Mouse (Mus musculus) myocyte (in vitro differentiated cells): ENCODE measurements at regions not wholly inside any gene's neighbourhood (a gene's known extent, or its start where the extent isn't known, plus 50 kb on each side); places are given as distances from the start of the nearest gene placed in this dataset.

ENCODE experiments used
- H3K27me3 ChIP-seq: one replicate; pipeline ENCODE4 v1.6.1; 2011; ENCODE audit not compliant: control insufficient read depth, insufficient read depth, insufficient read length
- H3K36me3 ChIP-seq: one replicate; pipeline ENCODE4 v1.6.1; 2011; ENCODE audit not compliant: control insufficient read depth, insufficient read depth
- H3K4me2 ChIP-seq: one replicate; pipeline ENCODE4 v1.6.1; 2011; ENCODE audit warnings: low read depth, control low read depth
- H3K4me3 ChIP-seq: one replicate; pipeline ENCODE4 v1.5.1; 2011; ENCODE audit warnings: mild to moderate bottlenecking, control low read depth, moderate library complexity
- H3K79me2 ChIP-seq: one replicate; pipeline ENCODE4 v1.6.1; 2011; ENCODE audit not compliant: control insufficient read depth, insufficient read depth
- H3ac ChIP-seq: one replicate; pipeline ENCODE4 v1.6.1; 2011; ENCODE audit not compliant: control insufficient read depth, insufficient read length
- CEBPB ChIP-seq: IDR thresholded peaks from 2 replicates; pipeline ENCODE4 v1.6.1; 2011; ENCODE audit warnings: mild to moderate bottlenecking, moderate library complexity; ENCODE audit not compliant: poor library complexity, insufficient read depth, severe bottlenecking
- E2F4 ChIP-seq: IDR thresholded peaks from one replicate; pipeline ENCODE4 v1.6.1; 2011; ENCODE audit warnings: mild to moderate bottlenecking, control low read depth, moderate library complexity; ENCODE audit not compliant: insufficient read depth
- MAX ChIP-seq: IDR thresholded peaks from one replicate; pipeline ENCODE4 v1.6.1; 2011; ENCODE audit warnings: low read depth, mild to moderate bottlenecking, control low read depth
- MYOD1 ChIP-seq, 3 experiments: IDR thresholded peaks; one replicate each; pipeline ENCODE4 v1.6.1; 2011; ENCODE audit warnings: control low read depth in 2 of 3, low read depth in 2 of 3, mild to moderate bottlenecking in 2 of 3, moderate library complexity in 1 of 3; ENCODE audit not compliant: insufficient read length in 2 of 3, control insufficient read depth in 1 of 3
- MYOG ChIP-seq, 3 experiments: IDR thresholded peaks; one replicate each; pipeline ENCODE4 v1.6.1; 2011; ENCODE audit warnings: control low read depth in 2 of 3, low read depth in 2 of 3, mild to moderate bottlenecking in 2 of 3; ENCODE audit not compliant: insufficient read length in 2 of 3, control insufficient read depth in 1 of 3, insufficient read depth in 1 of 3
- POLR2A ChIP-seq: IDR thresholded peaks from one replicate; pipeline ENCODE4 v1.6.1; 2011; ENCODE audit warnings: low read depth, mild to moderate bottlenecking, control low read depth, moderate library complexity; ENCODE audit not compliant: insufficient read length
- POLR2AphosphoS2 ChIP-seq: IDR thresholded peaks from one replicate; pipeline ENCODE4 v1.6.1; 2011; ENCODE audit warnings: low read depth, control low read depth; ENCODE audit not compliant: insufficient read length
- REST ChIP-seq: IDR thresholded peaks from one replicate; pipeline ENCODE4 v1.6.1; 2011; ENCODE audit warnings: mild to moderate bottlenecking, control low read depth, moderate library complexity; ENCODE audit not compliant: insufficient read depth, insufficient read length
- SRF ChIP-seq: IDR thresholded peaks from one replicate; pipeline ENCODE4 v1.6.1; 2011; ENCODE audit warnings: low read depth; ENCODE audit not compliant: control insufficient read depth, insufficient read length
- TCF12 ChIP-seq: IDR thresholded peaks from one replicate; pipeline ENCODE4 v1.6.1; 2011; ENCODE audit warnings: mild to moderate bottlenecking, control low read depth; ENCODE audit not compliant: poor library complexity, insufficient read depth, severe bottlenecking
- TCF3 ChIP-seq: IDR thresholded peaks from one replicate; pipeline ENCODE4 v1.6.1; 2011; ENCODE audit warnings: low read depth, control low read depth; ENCODE audit not compliant: insufficient read length
- USF1 ChIP-seq: IDR thresholded peaks from one replicate; pipeline ENCODE4 v1.6.1; 2011; ENCODE audit warnings: low read depth, mild to moderate bottlenecking, control low read depth, moderate library complexity

DNA sequence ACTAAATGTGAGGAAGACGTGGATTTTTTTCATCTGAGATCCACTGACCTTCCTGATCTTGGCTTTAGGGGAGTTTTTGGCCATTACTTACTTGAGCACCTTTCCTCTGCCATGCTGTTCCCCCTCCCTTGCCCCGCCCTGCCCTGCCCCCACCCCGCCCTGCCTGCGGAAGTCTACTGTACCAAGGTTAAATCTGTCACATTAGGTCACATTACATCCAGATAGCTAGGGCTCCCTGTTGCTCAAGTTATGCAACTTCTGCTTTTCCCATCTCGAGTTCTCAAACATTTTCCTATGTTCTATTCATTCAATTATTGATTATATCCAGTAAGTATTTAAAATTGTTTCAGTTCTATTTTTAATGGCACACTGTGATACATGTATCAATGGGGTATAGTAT lies 144.7 kb upstream of the Cnot2 start:
- Histone ChIP-seq H3ac (no peak overlapping the region), H3K36me3 (no peaks in the 10 kb centered on the region), H3K79me2 (no peaks in the 10 kb centered on the region), H3K4me2 (no peak overlapping the region), H3K4me3 (no peak overlapping the region), H3K27me3 (no peaks in the 10 kb centered on the region)
- TF ChIP-seq POLR2AphosphoS2, result no peak
- TF ChIP-seq MAX, result no peak
- TF ChIP-seq TCF12, result no peak
- no peak for TF ChIP-seq MYOD1 (IDR thresholded peaks at IDR 0.05; ENCODE audit: control insufficient read depth in 1 of 3, insufficient read length in 2 of 3, low read depth in 2 of 3)
- TF ChIP-seq CEBPB, result no peak
- TF ChIP-seq TCF3, result no peak
- TF ChIP-seq USF1, result no peak
- TF ChIP-seq REST, result no peak
- TF ChIP-seq MYOG (IDR thresholded peaks at IDR 0.05; ENCODE audit: control insufficient read depth in 1 of 3, insufficient read depth in 1 of 3, insufficient read length in 2 of 3, low read depth in 2 of 3), result no peak
- TF ChIP-seq POLR2A, result no peak
- TF ChIP-seq SRF, result no peak
- TF ChIP-seq E2F4, result no peak

DNA sequence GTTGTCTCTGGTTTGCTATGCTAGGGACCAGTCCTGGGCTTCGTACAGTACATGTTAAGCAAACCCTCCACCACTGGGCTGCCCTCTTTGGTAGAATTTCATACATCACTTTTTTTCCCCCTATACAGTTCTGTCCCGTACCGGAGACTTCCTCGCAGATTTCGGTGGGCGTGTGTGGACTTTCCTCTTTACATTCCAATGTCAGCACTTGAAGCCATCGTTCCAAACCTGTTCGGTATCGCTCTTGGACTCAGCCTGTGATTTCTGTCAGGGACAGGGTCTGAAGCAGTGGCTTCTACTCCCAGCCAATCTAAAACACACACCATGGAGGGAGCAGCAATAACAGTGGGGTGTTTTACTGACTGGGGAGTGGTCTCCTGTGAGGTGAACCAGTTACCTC lies 140.7 kb upstream of the Cnot2 start:
- H3K79me2 ChIP-seq, result no peaks in the 10 kb centered on the region
- no peak overlapping the region for H3ac ChIP-seq
- H3K4me2 ChIP-seq, result no peak overlapping the region
- H3K36me3 ChIP-seq, result no peaks in the 10 kb centered on the region
- H3K4me3 ChIP-seq, result no peak overlapping the region
- TF ChIP-seq SRF, result no peak
- TF ChIP-seq MYOG (IDR thresholded peaks at IDR 0.05; ENCODE audit: control insufficient read depth in 1 of 3, insufficient read depth in 1 of 3, insufficient read length in 2 of 3, low read depth in 2 of 3), result no peak
- no peaks in the 10 kb centered on the region for H3K27me3 ChIP-seq

DNA sequence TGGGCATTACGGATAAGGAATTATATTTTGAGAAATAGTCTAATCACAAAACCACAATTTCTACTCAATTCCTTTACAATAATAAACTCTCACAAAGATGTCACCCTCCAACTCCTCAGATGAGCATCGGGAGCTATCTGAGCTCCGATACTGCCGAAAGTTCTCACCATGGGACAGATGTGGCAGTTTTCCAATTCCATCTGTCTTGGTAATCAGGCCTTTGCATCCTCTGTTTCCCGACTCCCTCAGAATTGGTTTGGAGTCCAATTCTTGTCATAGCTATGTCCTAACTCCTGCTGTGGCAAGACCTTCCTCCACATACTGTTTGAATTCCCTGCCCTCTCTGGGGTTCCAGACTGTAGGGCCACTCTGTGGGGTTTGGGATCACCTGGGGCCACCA lies 138.3 kb upstream of the Cnot2 start:
- Histone ChIP-seq H3K79me2 (no peaks in the 10 kb centered on the region), H3K4me3 (no peak overlapping the region), H3ac (no peak overlapping the region), H3K36me3 (no peaks in the 10 kb centered on the region), H3K4me2 (no peak overlapping the region), H3K27me3 (no peaks in the 10 kb centered on the region)
- no peak for TF ChIP-seq MYOD1 (IDR thresholded peaks at IDR 0.05; ENCODE audit: control insufficient read depth in 1 of 3, insufficient read length in 2 of 3, low read depth in 2 of 3)
- TF ChIP-seq USF1, result no peak
- no peak for TF ChIP-seq POLR2AphosphoS2
- no peak for TF ChIP-seq TCF12
- no peak for TF ChIP-seq POLR2A
- TF ChIP-seq TCF3, result no peak
- no peak for TF ChIP-seq REST
- no peak for TF ChIP-seq E2F4
- no peak for TF ChIP-seq CEBPB
- TF ChIP-seq SRF, result no peak
- no peak for TF ChIP-seq MAX
- TF ChIP-seq MYOG (IDR thresholded peaks at IDR 0.05; ENCODE audit: control insufficient read depth in 1 of 3, insufficient read depth in 1 of 3, insufficient read length in 2 of 3, low read depth in 2 of 3), result no peak

DNA sequence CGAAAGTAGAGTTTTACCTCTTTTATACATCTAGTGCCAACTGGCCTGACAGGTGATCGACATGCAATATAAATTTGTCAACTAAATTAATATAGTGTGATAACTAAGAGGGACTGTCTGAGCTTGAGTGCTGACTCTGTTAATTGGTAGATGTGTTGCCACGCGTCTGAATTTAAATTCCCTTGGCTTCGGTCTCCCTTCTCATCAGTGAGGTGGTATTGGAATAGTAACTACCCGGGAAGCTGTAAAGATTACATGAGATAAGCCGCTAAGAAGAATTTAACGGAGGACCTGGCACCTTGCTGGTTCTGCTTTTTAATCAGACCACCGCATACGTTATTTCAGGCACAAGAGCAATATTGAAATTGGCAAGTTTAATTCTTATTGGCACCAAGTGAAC lies 136.7 kb upstream of the Cnot2 start:
- H3K27me3 ChIP-seq, result no peaks in the 10 kb centered on the region
- no peak overlapping the region for H3K4me3 ChIP-seq
- H3K36me3 ChIP-seq, result no peaks in the 10 kb centered on the region
- no peaks in the 10 kb centered on the region for H3K79me2 ChIP-seq
- H3ac ChIP-seq, result no peak overlapping the region
- TF ChIP-seq SRF (no peak), E2F4 (no peak), TCF3 (no peak), REST (no peak), USF1 (no peak), MYOG (IDR thresholded peaks at IDR 0.05; ENCODE audit: control insufficient read depth in 1 of 3, insufficient read depth in 1 of 3, insufficient read length in 2 of 3, low read depth in 2 of 3) (no peak), CEBPB (no peak), MYOD1 (IDR thresholded peaks at IDR 0.05; ENCODE audit: control insufficient read depth in 1 of 3, insufficient read length in 2 of 3, low read depth in 2 of 3) (no peak), POLR2A (no peak)
- no peak overlapping the region for H3K4me2 ChIP-seq

DNA sequence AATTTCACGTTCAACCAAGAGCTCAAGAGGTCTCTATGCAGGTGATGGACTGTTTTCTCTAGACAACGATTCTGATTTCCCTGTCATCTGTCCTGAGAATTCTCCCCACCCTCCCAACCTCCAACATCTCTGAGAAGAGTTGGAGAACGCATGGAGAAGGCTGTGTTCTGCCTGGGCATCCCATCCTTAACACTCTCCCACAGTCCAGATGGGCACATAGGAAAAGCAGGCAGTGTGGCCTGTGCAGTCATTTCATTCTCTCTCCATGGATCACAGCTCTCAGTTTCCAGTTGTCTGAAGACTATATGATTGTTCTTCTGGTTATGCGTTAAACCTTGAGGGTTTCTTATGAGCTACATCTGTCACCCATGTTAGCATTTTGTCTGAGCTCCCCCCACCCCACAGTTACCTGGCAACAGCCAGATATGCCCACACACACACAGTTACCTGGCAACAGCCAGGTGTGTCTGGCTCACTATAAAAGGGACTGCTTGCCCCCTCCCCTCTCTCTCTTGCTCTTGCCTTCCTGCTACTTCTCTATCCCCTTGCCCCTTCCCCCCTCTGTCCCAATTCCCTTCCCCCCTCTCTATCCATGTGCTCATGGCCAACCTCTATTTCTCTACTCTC lies 135.8 kb upstream of the Cnot2 start:
- TF ChIP-seq REST (no peak), CEBPB (no peak), POLR2A (no peak), POLR2AphosphoS2 (no peak), MYOD1 (IDR thresholded peaks at IDR 0.05; ENCODE audit: control insufficient read depth in 1 of 3, insufficient read length in 2 of 3, low read depth in 2 of 3) (no peak), TCF12 (no peak), USF1 (no peak), E2F4 (no peak), MYOG (IDR thresholded peaks at IDR 0.05; ENCODE audit: control insufficient read depth in 1 of 3, insufficient read depth in 1 of 3, insufficient read length in 2 of 3, low read depth in 2 of 3) (no peak), TCF3 (no peak), MAX (no peak), SRF (no peak)
- no peaks in the 10 kb centered on the region for H3K36me3 ChIP-seq
- H3K4me2 ChIP-seq, result no peak overlapping the region
- no peaks in the 10 kb centered on the region for H3K79me2 ChIP-seq
- H3K27me3 ChIP-seq, result no peaks in the 10 kb centered on the region
- no peak overlapping the region for H3ac ChIP-seq
- no peak overlapping the region for H3K4me3 ChIP-seq
